Mouse (Mus musculus) forebrain, embryonic 13.5 days (tissue): Measurements from ENCODE around the gene Tmem121b. TPM values are rescaled to one million over a fixed set of nuclear protein-coding genes. Genes with fewer than 3 reads are reported as not detected.

Source experiments
- ATAC-seq: fragments of 200-750 bp; cut with Nextera tagmentation; 2 replicates; pipeline ENCODE4 v1.8.0; 2017
- H3K27ac ChIP-seq: fragments of 300-500 bp; sonication (generic); 2 replicates; pipeline ENCODE4 v1.5.1; 2015; ENCODE audit warnings: inconsistent platforms, mild to moderate bottlenecking, moderate library complexity
- H3K27me3 ChIP-seq: fragments of 300-500 bp; sonication (generic); 2 replicates; pipeline ENCODE4 v1.6.1; 2015; ENCODE audit warnings: mild to moderate bottlenecking, inconsistent platforms
- H3K36me3 ChIP-seq: fragments of 300-500 bp; sonication (generic); 2 replicates; pipeline ENCODE4 v1.6.1; 2015; ENCODE audit warnings: mild to moderate bottlenecking, inconsistent platforms; ENCODE audit not compliant: poor library complexity, severe bottlenecking
- H3K4me1 ChIP-seq: fragments of 300-500 bp; sonication (generic); 2 replicates; pipeline ENCODE4 v1.6.1; 2015; ENCODE audit warnings: inconsistent platforms
- H3K4me2 ChIP-seq: fragments of 300-500 bp; sonication (generic); 2 replicates; pipeline ENCODE4 v1.6.1; 2015; ENCODE audit warnings: inconsistent platforms, mild to moderate bottlenecking, moderate library complexity
- H3K4me3 ChIP-seq: fragments of 300-500 bp; sonication (generic); 2 replicates; pipeline ENCODE4 v1.5.1; 2015; ENCODE audit warnings: mild to moderate bottlenecking, inconsistent platforms
- H3K9ac ChIP-seq: fragments of 300-500 bp; sonication (generic); 2 replicates; pipeline ENCODE4 v1.6.1; 2015; ENCODE audit warnings: mild to moderate bottlenecking, inconsistent platforms
- H3K9me3 ChIP-seq: fragments of 300-500 bp; sonication (generic); replicated peaks from 2 replicates; pipeline ENCODE4 v1.6.1; 2016; ENCODE audit warnings: inconsistent platforms
- WGBS: fragments of 180-500 bp; shearing (Covaris S2); methylation state at CpG from one replicate; pipeline ENCODE4 v1.1.7; 2015; 5-methylcytosine and 5-hydroxymethylcytosine counted together
- polyA plus RNA-seq: library from polyadenylated mRNA; unstranded; fragments of >200 nt; fragmentation: Nextera tagmentation; extraction: Ambion mirVana; gene quantifications from 2 replicates; pipeline ENCODE4 v1.2.1, GENCODE M21; 2015

Tmem121b gene
- polyA plus RNA-seq, 1 experiment from 2014 or later = 2.0 TPM

DNA sequence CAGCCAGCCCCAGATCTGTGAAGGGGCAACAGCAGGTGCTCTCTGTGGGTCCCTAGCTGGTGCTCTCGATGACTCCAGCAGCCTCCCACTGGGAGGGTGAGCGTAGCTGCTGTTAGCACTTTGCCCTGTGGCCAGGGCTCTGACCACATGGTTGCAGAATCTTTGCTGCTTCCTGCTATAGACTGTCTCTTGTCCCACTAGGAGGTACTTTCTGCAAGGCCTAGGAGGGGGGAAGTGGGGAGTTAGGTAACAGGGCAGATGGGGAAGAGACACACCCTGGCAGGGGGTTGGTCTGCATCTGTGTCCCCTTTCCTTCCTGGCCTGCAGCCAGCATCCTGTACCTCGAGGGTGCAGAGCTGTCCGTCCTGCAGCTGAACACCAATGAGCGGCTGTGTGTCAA, 20.2 kb downstream of the Tmem121b start:
- Histone ChIP-seq H3K27ac (peak overlapping the region; percentile 41), H3K27me3 (no peaks in the 10 kb centered on the region), H3K4me3 (no peak overlapping the region), H3K4me2 (no peak overlapping the region), H3K4me1 (peaks cover 28% of the 10 kb centered on the region), H3K36me3 (no peaks in the 10 kb centered on the region), H3K9ac (no peak overlapping the region), H3K9me3 (no peaks in the 10 kb centered on the region)
- 38% methylated on average over 4 of the region's 5 CpGs for WGBS
- ATAC-seq = 0 out of 2 replicates have a peak, but pooled peaks have one; percentile 12

DNA sequence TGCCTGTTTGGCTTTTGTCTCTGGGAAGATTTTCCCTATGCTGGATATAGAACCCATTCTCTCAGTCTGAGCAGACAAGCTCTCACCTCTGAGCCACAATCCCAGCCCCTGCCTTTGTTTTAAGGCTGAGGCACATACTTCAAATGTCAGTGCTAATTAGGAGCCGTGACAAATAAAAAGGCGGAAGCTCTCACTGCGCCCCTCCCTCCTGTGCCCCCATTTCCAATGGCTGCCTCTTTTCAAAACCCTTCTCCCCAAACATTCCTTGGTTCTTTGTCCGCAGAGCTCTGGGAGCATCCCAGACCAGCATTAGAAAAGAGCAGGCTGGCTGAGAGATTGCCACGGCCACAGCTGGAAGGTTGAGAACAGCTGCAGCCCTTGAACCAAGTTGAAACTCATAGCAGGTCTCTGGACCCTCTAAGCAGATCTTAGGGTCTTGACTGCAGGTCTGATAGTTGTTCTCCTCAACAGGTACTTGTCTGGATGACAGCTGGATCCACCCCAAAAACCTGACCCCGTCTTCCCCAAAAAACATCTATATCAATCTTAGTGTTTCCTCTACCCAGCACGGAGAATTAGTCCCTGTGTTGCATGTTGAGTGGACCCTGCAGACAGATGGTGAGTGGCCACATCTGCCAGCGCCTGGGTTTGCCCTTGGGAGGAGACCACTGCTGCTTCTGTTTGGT, 21.0 kb downstream of the Tmem121b start:
- Histone ChIP-seq H3K9me3 (no peaks in the 10 kb centered on the region), H3K4me1 (peaks cover 28% of the 10 kb centered on the region), H3K36me3 (no peaks in the 10 kb centered on the region), H3K9ac (peak overlapping the region; percentile 31; the same call in 1 of the 2 replicates), H3K27me3 (no peaks in the 10 kb centered on the region), H3K4me2 (peak overlapping the region; percentile 33), H3K4me3 (no peak overlapping the region), H3K27ac (peak overlapping the region; percentile 84)
- ATAC-seq = peak; percentile 61
- 14% methylated on average over 8 of the region's 8 CpGs for WGBS

DNA sequence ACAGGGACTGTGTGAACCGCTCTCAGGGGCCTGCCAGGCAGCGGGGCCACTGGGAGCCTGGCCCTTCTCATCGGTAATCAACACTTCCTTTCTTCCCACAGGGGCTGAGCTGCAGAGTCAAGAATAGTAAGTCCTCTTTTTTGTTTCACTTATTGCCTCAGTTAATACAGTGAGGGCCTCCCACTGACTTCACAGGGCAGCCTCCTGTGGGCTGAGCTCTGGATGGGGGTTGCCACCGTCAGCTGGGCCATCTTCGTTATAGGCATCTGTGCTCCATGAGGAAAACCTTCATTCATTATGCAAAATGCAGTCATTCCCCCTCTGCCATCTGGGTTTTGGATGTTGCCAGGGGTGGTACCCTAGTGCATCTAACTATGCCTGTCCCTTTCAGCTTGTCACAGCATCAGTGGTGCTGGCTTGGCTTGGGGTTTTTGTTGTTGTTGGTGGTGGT, 21.6 kb downstream of the Tmem121b start:
- H3K4me3 ChIP-seq = no peak overlapping the region
- peak overlapping the region; percentile 31; the same call in 1 of the 2 replicates for H3K9ac ChIP-seq
- H3K9me3 ChIP-seq = no peaks in the 10 kb centered on the region
- peak overlapping the region; percentile 84 for H3K27ac ChIP-seq
- 0 out of 2 replicates have a peak, but pooled peaks cover 2% of the 10 kb centered on the region for H3K27me3 ChIP-seq
- H3K36me3 ChIP-seq = no peaks in the 10 kb centered on the region
- peak overlapping the region; percentile 33 for H3K4me2 ChIP-seq
- ATAC-seq = peak; percentile 91
- peaks cover 28% of the 10 kb centered on the region for H3K4me1 ChIP-seq
- WGBS = 5% methylated on average over 5 of the region's 5 CpGs

DNA sequence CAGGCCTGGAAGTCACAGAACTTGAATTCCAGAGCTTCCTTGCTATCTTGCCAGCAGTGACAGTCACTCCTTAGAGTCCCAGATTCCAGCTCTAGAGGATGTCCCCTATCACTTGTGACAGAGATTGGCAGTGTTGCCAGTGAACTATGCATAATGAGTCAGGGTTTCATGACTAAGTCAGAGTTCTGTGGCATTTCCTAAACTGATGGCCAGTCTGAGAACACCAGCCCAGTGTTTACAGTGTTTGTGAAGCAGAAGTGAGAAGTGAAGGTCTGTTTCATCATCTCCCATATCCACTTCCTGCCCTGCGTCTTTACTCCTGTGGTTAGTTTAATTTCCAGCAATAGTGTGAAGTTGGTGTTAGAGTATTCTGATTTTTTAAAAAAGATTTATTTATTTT, 22.9 kb downstream of the Tmem121b start:
- WGBS = 91% methylated on average over 1 of the region's 1 CpGs
- Histone ChIP-seq H3K27me3 (peaks cover 2% of the 10 kb centered on the region; the same call in 1 of the 2 replicates), H3K9ac (no peak overlapping the region), H3K4me3 (no peak overlapping the region), H3K36me3 (no peaks in the 10 kb centered on the region), H3K9me3 (no peaks in the 10 kb centered on the region), H3K4me2 (no peak overlapping the region), H3K27ac (no peak overlapping the region), H3K4me1 (peaks cover 28% of the 10 kb centered on the region)
- no peak for ATAC-seq

DNA sequence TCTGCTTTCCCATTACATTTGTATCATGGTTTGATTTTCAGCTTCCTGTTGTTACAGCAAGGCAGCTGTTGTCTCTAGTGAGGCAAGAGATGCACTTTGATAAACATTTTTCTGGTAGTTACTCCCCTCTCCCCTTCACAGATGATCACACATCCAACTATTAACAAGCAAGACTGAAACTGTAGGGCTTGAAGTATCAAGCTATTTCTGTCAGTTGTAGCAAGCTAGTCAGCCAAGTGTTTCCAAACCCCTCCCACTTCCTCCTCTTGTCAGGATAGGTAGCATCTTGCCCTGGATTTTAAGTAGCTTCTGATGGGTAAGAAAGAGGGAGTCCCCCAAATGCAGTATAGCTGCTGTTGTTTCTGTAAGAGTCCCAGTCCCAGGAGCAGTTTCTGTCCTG, 23.8 kb downstream of the Tmem121b start:
- H3K9me3 ChIP-seq = no peaks in the 10 kb centered on the region
- no peak for ATAC-seq
- H3K4me1 ChIP-seq = peaks cover 28% of the 10 kb centered on the region
- no peak overlapping the region for H3K27ac ChIP-seq
- H3K9ac ChIP-seq = no peak overlapping the region
- H3K27me3 ChIP-seq = peaks cover 10% of the 10 kb centered on the region
- no peaks in the 10 kb centered on the region for H3K36me3 ChIP-seq
- H3K4me2 ChIP-seq = no peak overlapping the region
- no peak overlapping the region for H3K4me3 ChIP-seq

DNA sequence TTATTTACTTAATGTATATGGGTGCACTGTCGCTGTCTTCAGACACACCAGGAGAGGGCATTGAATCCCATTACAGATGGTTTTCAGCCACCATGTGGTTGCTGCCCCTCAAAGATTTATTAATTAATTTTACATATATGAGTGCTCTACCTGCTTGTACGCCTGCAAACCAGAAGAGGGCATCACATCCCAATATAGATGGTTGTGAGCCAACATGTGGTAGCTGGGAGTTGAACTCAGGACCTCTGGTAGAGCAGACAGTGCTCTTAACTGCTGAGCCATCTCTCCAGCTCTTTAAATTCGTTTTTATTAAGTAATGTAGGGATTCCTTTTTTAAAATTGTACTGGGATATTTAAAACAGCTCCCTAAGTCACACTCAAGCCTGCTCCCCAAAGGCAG, 24.3 kb downstream of the Tmem121b start:
- 73% methylated on average over 3 of the region's 3 CpGs for WGBS
- ATAC-seq = no peak
- no peak overlapping the region for H3K4me3 ChIP-seq
- H3K9ac ChIP-seq = no peak overlapping the region
- H3K4me2 ChIP-seq = no peak overlapping the region
- no peaks in the 10 kb centered on the region for H3K36me3 ChIP-seq
- no peak overlapping the region for H3K27ac ChIP-seq
- no peaks in the 10 kb centered on the region for H3K9me3 ChIP-seq
- peaks cover 15% of the 10 kb centered on the region for H3K27me3 ChIP-seq
- H3K4me1 ChIP-seq = peaks cover 32% of the 10 kb centered on the region

DNA sequence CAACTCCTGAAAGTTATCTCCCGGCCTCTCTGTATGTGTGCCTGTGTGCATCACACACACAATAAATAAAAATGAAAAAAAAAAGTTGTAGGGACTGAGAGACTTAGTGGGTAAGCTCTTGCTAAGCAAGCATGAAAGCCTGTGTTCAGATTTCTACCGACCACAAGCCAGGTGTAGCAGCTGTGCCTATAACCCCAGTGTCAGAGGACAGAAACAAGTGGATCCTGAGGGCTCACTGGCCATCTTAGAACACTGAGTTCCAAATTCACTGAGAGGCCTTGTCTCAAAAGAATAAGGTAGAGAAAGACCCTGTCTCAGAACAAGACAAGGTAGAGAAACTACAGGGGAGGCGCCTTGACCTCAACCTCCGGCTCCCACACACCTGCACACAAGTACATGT, 25.3 kb downstream of the Tmem121b start:
- no peak overlapping the region for H3K9ac ChIP-seq
- WGBS = 98% methylated on average over 4 of the region's 4 CpGs
- peaks cover 36% of the 10 kb centered on the region for H3K4me1 ChIP-seq
- peaks cover 25% of the 10 kb centered on the region for H3K27me3 ChIP-seq
- no peak overlapping the region for H3K27ac ChIP-seq
- no peaks in the 10 kb centered on the region for H3K36me3 ChIP-seq
- no peak overlapping the region for H3K4me2 ChIP-seq
- H3K9me3 ChIP-seq = no peaks in the 10 kb centered on the region
- H3K4me3 ChIP-seq = no peak overlapping the region
- no peak for ATAC-seq

DNA sequence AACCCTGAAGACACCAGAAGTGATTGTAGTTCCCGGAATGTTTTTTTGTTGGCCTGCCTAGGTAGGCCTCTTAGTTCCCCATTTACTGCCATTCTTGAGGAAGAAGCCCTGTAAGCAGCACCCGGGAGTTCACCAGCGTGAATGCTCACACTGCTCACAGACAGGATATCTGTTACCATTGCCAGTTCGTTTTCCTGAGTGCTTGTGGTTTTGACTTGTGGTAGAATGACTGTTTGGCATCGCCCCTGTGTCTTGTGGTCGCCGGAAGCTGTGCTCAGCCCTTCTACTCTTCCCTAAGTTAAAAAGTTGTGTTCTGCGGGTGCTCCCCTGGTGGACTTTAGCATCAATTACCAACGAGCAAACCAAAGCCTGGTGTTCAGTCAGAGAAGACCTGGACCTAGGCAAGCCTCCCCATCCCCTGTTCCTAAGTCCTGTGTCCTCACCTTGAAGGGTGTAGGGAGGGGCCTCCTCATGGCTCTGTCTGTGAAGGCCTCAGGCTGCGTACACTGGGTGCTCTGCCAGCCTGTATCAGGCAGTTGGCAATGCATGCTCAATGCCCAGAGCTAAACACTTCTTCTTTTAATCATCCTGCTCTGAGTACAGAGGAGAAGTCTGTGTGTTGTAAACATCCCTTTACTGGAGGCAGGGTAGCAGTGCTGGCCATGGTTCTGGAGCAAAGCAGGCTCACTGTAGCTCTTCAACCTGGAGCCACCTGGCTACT, 26.8 kb downstream of the Tmem121b start:
- H3K27ac ChIP-seq = no peak overlapping the region
- no peak overlapping the region for H3K4me3 ChIP-seq
- 80% methylated on average over 10 of the region's 10 CpGs for WGBS
- ATAC-seq = no peak
- H3K4me2 ChIP-seq = no peak overlapping the region
- H3K27me3 ChIP-seq = peaks cover 40% of the 10 kb centered on the region
- H3K9ac ChIP-seq = no peak overlapping the region
- H3K9me3 ChIP-seq = no peaks in the 10 kb centered on the region
- H3K36me3 ChIP-seq = no peaks in the 10 kb centered on the region
- peaks cover 21% of the 10 kb centered on the region for H3K4me1 ChIP-seq

DNA sequence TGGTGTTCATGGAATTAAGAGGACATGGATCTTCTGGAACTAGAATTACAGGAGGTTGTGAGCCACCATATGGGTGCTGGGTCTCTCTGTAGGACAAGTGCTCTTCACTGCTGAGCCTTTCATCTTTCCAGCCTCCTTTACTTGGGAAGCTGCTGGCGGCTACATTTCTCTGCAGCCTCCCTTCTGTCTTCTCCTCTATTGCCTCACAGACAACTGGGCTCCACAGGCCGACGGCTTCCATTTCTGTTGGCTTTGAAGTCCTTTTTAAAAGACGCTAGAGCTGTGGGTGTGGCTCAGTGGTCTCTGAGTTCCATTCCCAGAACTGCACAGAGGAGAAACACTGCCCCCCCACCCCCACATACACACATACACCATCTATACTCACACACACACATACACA, 28.2 kb downstream of the Tmem121b start:
- no peak for ATAC-seq
- Histone ChIP-seq H3K27ac (no peak overlapping the region), H3K27me3 (peaks cover 48% of the 10 kb centered on the region), H3K4me2 (no peak overlapping the region), H3K9ac (no peak overlapping the region), H3K4me1 (peaks cover 14% of the 10 kb centered on the region), H3K9me3 (no peaks in the 10 kb centered on the region), H3K4me3 (no peak overlapping the region), H3K36me3 (no peaks in the 10 kb centered on the region)
- 53% methylated on average over 4 of the region's 4 CpGs for WGBS

DNA sequence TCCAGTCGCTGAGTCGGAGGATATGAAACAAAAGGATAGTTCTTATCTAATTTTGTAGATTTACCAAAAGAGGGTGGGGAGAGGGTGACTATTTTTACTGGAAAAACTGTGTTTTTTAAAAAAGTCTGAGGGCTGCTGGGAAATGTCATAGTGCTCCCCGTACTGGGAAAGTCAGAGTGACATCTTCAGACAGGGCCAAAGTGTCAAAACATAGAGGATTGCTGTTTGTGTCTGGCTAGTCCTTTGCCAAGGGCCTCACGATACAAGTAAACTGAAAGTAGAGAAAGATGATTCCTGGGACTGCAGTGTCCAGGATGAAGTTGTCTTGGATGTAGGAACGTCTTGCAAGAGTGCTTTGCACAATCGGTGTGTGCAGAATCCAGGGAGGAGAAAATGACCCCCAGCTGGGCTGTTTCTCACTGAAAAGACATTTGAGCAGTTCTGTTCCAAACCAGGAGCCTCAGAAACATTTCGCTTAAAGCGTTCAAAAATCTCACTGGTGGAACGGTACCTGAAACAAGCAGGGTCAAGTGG, 29.1 kb downstream of the Tmem121b start:
- WGBS = 54% methylated on average over 9 of the region's 9 CpGs
- Histone ChIP-seq H3K4me3 (0 out of 2 replicates have a peak overlapping the region, but pooled peaks have one; percentile 3), H3K27ac (no peak overlapping the region), H3K27me3 (peaks cover 48% of the 10 kb centered on the region), H3K4me2 (peak overlapping the region; percentile 70), H3K9me3 (no peaks in the 10 kb centered on the region), H3K9ac (no peak overlapping the region), H3K36me3 (no peaks in the 10 kb centered on the region), H3K4me1 (peaks cover 14% of the 10 kb centered on the region)
- no peak for ATAC-seq

DNA sequence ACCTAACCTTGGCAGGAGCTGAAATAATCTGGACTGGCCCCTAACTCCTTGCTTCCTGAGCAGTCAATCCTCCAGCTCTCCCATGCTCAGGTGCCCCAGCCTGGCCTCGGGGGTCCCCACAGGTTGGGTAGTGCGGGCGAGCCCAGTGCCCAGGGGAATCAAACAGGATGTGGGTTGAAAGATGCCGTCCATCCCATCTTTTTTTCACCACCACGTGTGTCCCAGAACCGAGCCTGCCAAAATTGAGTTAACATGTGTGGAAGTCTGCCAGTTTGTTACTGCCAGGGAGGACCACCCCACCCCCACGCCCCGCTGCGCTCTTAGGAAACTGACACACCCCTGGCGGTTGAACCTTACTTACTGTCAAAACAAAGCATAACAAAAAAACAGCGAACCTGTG, 29.7 kb downstream of the Tmem121b start:
- Histone ChIP-seq H3K9me3 (no peaks in the 10 kb centered on the region), H3K9ac (peak overlapping the region; percentile 68; the same call in 1 of the 2 replicates), H3K4me3 (peak overlapping the region; percentile 56), H3K27ac (no peak overlapping the region), H3K4me1 (peaks cover 14% of the 10 kb centered on the region), H3K27me3 (peaks cover 48% of the 10 kb centered on the region), H3K36me3 (no peaks in the 10 kb centered on the region), H3K4me2 (peak overlapping the region; percentile 70)
- ATAC-seq = no peak
- WGBS = 6% methylated on average over 11 of the region's 11 CpGs
